Mouse (Mus musculus): ENCODE measurements around the gene C1ql4.
"Not testable (repeated sequence)": the region's sequence is repeated elsewhere in the genome, so short reads cannot be mapped to it uniquely, and the experiment has no call there.

The C1ql4 gene

DNA sequence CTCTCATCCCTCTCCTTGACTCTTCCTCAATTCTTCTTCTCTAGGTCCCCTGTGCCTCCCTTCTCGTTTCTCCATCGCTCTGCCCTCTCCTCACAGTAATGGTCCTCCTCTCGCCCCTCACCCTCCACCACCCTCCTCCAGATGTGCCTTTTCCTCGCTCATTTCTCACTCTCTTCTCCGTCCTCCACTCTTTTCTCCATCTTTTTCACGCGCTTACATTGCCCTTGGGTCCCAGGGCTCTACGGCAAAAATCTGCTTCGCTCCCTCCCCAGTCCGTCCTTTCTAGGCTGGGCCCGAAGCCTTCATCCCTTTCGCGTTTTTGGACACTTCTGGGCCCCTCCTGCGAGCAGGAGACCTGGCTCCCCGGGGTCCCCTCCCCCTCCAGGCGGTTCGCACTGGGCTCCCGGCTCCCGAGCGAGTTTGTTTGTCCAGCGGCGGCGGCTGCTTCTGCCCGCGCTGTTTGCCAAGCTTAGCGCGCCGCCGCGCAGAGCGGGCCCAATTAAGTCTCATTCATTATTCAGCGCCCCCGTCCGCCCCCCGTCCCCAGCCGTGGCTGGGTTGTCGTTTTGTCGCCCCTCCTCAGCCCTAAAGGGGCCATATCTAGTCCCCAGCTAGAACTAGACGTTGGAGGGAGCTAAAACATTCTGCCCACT, 10.3 kb upstream of the C1ql4 start:
- no peak for DNase-seq

DNA sequence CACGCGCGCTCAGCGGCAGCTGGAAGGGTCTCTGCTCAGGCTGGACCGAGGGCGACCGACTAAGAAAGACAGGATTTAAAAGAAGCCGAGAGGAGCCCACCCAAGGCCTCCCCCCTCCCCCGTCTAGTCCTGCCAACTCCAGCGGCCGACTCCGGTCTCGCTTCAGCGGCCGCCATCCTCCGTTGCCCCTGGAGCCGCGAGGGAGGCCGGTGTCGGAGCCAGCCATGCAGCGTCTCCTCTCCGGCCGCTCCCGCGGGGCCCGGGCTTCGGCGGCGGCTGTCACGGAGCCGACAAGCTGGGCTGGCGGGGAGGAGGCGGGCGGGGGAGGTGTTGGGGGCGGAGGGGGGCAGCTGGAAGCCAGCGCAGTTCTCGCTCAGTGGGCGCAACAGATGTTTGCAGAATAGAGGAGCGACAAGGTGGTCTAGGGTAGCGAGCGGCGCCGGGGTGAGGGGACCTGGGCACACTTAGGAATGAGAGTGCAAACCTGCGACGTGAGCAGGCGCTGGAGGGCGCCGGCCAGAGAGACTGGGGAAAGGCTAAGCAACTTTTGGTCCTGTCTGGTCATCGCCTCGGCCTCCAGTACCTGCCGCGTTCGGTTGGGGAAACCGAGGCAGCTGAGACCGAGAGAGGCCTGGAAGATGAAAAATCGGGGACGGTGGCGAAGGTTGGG, 9.3 kb upstream of the C1ql4 start:
- DNase-seq: no peak

DNA sequence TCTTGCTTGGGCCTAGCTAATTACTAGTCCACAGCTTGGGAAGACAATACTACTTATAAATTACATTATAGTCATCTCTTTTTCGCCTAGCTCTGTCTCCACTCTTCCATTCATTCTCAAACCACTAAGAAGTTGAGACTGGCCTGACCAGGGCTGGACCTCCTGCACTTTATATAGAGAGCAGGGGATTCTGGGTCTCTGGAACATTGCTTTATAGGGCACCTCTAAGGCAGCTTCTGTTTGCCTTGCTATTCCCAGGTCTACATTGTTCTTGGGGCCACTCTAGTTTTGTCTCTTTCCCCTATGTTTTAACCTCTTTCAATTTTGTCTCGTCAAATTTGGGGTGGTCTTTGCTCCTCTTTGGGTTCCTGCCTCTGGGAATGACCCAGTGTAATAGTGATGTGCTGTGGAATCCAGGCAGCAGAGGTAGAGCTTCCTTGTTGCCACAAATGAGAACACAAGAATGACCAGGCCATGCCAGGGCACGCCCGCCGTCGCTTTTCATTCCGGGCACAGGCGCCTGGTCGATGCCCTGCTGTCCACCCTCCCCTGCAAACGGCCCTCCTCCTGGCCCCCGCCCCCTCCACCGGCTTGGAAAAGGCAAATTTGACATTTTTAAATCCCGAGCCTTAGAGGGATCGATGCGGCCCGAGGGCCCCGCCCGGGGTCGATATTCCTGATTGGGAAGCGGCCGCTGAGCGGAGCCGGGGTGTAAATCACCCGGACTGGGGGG, 8.6 kb upstream of the C1ql4 start:
- no peak for DNase-seq

- DNase-seq: no peak
Measured at GRCm38 (mm10) chr15:99095356-99095755, 7.7 kb upstream of the C1ql4 start.

DNA sequence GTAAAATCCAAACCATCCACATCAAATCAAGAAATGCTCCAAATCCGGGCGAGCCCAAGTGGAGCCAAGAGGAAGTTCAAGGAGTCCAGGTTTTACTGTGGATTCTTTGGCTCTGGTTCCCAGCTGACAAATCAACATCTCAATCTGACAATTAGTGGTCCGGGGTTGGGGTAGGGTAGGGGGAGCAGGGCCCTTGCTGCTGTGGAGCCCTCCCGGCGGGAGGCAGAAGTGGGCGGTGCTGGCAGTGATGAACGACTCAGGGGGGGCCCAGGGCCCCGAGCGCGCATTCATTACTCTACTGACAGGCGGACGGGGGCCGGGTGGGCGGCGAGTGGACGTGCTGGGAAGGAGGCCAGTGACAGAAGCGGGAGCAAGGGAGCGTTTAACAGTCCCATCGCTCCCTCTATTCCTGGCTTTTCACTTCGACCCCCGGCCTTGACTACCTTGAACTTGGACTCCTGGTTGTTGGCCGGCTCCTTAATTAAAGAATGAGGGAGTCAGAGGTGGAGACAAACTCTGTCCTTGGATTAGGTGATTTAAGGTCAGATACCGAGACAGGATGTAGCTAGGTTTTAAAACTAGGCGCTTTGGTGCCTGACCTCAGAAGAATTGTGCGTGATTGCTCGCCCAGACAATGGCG, 7.1 kb upstream of the C1ql4 start:
- DNase-seq: no peak

- peak; percentile 36 for DNase-seq
Measured at GRCm38 (mm10) chr15:99093291-99094258, 6.0 kb upstream of the C1ql4 start.

DNA sequence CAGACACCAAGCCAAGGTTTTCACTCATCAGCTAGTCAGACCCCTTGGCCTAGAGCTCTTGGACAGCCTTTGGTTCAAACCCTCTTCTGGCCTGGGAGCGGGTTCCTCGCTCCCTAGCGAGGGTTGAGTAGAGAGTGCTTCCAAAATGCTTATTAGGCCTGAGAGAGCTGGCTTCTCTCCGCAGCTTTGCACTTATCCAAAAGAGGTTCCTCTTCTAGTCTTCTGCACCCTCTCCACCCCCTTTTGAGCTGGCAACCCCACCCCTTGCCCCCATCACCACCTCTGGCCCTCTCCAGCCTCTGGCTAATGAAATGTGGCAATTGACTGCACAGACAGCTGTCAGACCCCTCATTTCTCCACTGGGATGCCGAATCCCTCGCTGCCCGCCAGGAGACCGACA, 5.3 kb upstream of the C1ql4 start, which contains the start of gene Dnajc22:
Gene Dnajc22, plus strand, starts transcription at position 301 of the 400 bp plus-strand sequence.
- DNase-seq: no peak

DNA sequence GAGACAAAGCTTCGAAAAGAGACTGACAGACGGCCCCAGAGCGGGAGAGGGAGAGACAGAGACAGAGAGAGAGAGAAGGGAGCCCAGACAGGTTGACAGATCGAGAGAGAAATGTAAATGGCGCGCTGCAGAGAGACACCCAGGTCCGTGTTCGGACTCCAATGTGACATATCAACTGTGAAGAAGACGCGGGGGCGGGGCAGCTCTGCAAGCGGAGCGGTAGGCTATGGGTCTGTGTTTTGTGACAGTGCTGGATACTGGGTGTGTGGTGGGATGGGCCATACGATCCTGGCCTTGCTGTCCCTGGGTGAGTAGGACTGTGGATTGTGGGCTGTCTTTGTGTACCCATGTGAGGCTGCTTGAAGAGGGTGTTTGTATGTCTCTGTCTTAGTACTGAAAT, 1.5 kb upstream of the C1ql4 start:
- no peak for DNase-seq

GRCm38 (mm10) chr15:99088292-99088691, 675 bp upstream of the C1ql4 start:
- peak; percentile 52 for DNase-seq

DNA sequence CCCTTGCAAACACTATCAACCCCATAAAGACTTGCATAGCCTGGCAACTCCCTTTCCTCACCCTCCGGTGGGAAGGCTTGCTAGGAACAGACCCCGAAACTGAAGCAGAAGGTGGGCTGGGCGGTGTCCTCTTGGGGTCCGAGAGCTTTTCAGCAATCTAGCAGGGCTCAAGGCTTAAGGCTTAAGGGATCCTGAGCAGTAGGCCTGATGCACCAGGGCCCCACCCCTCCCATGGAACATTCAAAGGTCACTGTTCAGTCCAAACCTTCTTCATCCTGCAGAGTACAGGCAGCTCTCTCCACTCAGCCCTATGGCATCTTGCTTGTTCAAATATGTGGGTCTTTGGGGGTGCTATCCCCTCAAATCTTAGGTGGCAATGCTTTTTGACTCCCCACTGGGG, 1.6 kb downstream of the C1ql4 start:
- no peak for DNase-seq

DNA sequence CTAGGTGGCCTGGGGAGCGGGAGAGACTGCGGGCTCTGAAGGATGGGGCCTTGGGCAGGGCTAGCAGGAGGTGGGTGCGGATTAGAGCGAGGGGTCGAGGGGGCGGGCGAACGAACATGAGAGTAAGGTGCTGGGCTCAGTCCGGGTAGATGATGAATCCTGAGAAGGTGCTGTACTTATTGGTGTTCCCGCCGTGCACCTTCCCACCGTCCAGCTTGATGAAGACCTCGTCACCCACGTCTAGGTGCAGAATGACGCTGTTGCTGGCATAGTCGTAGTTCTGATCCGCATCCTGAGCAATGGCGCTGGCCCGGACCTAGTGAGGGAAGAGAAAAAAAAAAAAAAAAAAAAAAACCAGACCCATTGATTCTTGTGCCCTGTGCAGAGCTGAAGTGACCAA, 3.0 kb downstream of the C1ql4 start:
- DNase-seq: no peak

DNA sequence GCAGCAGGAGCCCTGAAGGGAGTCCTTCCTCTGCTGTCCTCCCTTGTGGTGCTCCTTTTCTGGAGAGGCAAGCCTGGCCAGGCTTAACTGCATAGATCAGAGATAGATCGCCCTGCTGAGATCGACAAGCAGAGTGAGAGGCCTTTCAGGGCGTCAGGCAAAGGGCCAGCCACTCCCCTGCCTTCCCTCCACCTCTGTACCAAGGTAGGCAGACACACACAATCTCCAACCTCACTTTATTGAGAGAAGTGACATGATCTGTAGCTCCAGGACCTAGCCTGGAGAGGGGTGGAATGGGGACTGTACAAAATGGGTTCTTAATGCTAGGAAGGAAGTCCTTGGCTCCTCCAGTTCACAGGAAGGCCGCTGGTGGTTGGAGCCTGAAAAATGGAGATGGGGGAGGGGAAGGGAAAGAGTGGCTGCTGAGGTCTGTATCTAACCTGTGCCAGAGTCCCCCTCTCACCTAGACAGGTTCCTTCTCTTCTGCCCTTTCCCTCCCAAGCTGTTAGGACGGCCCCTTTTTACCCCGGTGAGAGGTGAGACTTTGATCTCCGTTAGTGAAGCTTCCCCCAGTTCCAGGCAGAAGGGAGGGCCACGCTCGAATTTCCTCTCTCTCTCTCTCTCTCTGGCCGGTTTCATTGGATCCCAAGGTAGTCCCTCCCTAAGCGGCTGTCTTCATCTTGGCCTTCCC, 3.6 kb downstream of the C1ql4 start:
- DNase-seq: no peak

- DNase-seq: no peak
Measured at GRCm38 (mm10) chr15:99083258-99083657, 4.4 kb downstream of the C1ql4 start.

DNA sequence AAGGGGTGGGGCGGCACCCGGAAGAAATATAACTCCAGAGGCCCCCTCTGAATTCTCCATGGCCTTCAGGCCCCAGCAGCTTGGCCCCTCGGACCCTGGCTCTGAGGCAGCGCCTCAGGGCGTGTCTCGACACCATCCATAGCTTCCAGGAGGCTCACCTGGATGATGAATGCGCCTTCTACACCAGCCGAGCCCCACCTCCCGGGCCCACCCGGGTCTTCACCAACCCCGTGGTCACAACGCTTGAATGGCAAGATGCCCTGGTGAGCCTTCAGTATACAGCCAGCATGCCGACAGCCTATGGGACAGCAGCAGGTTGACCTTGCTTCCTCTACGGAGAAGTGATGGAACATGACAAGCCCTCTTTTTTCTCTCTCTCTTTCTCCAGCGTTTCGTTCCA, 4.8 kb downstream of the C1ql4 start:
- no peak for DNase-seq

DNA sequence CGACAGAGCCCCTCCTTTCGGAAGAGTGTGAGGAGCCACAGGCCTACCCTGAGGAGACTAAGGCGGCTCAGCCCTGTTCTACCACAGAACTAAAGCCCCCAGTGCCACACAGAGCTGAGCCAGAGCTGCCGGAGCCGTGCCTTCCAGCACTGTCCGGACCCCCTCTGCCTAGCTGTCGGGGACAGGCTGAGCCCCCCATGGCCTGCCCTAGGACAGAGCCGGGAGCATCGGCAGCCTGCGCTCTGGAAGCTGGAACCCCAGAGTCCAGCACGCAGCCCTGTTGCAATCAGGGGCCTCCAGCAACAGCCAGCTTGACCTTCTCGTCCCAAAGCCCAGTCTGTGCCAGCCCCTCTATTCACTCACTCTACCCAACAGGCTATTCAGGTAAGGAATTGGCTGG, 5.3 kb downstream of the C1ql4 start:
- DNase-seq: no peak

- DNase-seq: no peak
Measured at GRCm38 (mm10) chr15:99079804-99080203, 7.8 kb downstream of the C1ql4 start.

- DNase-seq: no peak
Measured at GRCm38 (mm10) chr15:99078181-99078910, 9.3 kb downstream of the C1ql4 start.

GRCm38 (mm10) chr15:99076011-99076410, 11.6 kb downstream of the C1ql4 start:
- DNase-seq: not testable (repeated sequence)

- peak; percentile 99 for DNase-seq
Measured at GRCm38 (mm10) chr15:99074600-99075333, 12.8 kb downstream of the C1ql4 start.

GRCm38 (mm10) chr15:99074019-99074599, 13.5 kb downstream of the C1ql4 start, which contains the start of gene Troap:
TSS of gene Troap (plus strand) at chr15:99074575.
- DNase-seq: no peak

All from cerebellum, adult 11-12 months (tissue).